Mouse (Mus musculus) liver, embryonic 14.5 days (tissue): ENCODE data around the gene Hist1h3f.
"Not testable (repeated sequence)": the region's sequence is repeated elsewhere in the genome, so short reads cannot be mapped to it uniquely, and the experiment has no call there.

ENCODE experiments used
- CTCF ChIP-seq: IDR thresholded peaks from 2 replicates; pipeline ENCODE4 v1.5.1; 2016; ENCODE audit warnings: antibody characterized with exemption, low read depth, control low read depth
- EP300 ChIP-seq: IDR thresholded peaks from 2 replicates; pipeline ENCODE4 v1.6.1; 2016; ENCODE audit warnings: antibody characterized with exemption, low read depth

GRCm38 (mm10) chr13:23560699-23561098 lies 16.8 kb downstream of the Hist1h3f start:
- not testable (repeated sequence) for TF ChIP-seq CTCF, EP300
